Mouse (Mus musculus): ENCODE results near the gene Ppfibp1. TPM values are rescaled to one million over a fixed set of nuclear protein-coding genes. Genes with fewer than 3 reads are reported as not detected.

Ppfibp1 gene
- total and polyA plus RNA-seq, 3 experiments: 23.4 to 28.2 (median 28.2) TPM

- no peaks in the 10 kb centered on the region for H3K27me3 ChIP-seq (replicated peaks)
Observed at GRCm38 (mm10) chr6:146876820-146877219, 11.5 kb upstream of the Ppfibp1 start.

GRCm38 (mm10) chr6:146877425-146878045 is 10.8 kb upstream of the Ppfibp1 start:
- no peak for TF ChIP-seq MYC (IDR thresholded peaks at IDR 0.05; ENCODE audit: low read depth, low read length)
- TF ChIP-seq POLR2AphosphoS2 (IDR thresholded peaks at IDR 0.05; ENCODE audit: low read depth, low read length): no peak
- TF ChIP-seq PAX5 (IDR thresholded peaks at IDR 0.05; ENCODE audit: low read length): no peak
- TF ChIP-seq ETS1 (conservative IDR thresholded peaks at IDR 0.05; ENCODE audit: low read depth, low read length): no peak
- no peak for TF ChIP-seq CTCF (conservative IDR thresholded peaks at IDR 0.05 in 1 of 2, IDR thresholded peaks at IDR 0.05 in 1 of 2; ENCODE audit: low read depth in 2 of 2, low read length in 2 of 2)
- TF ChIP-seq CHD2 (IDR thresholded peaks at IDR 0.05; ENCODE audit: low read length): no peak
- no peak for TF ChIP-seq RAD21 (IDR thresholded peaks at IDR 0.05; ENCODE audit: low read depth, low read length)
- TF ChIP-seq UBTF (IDR thresholded peaks at IDR 0.05; ENCODE audit: low read depth, low read length): no peak
- Histone ChIP-seq H3K79me2 (replicated peaks; ENCODE audit: control insufficient read depth, extremely low read depth, insufficient read depth, poor library complexity, severe bottlenecking) (no peaks in the 10 kb centered on the region), H3K9me3 (replicated peaks; ENCODE audit: low read length) (peaks cover 10% of the 10 kb centered on the region), H3K27me3 (replicated peaks) (no peaks in the 10 kb centered on the region), H3K4me3 (replicated peaks in 1 of 3; ENCODE audit: low read depth in 2 of 3, low read length in 2 of 3, poor library complexity in 1 of 3) (no peak overlapping the region), H3K27ac (ENCODE audit: insufficient read depth, low read depth) (no peak overlapping the region), H3K4me2 (ENCODE audit: insufficient read depth, low read depth, poor library complexity, severe bottlenecking) (no peak overlapping the region), H3K4me1 (ENCODE audit: control insufficient read depth in 1 of 2, insufficient read depth in 2 of 2) (no peaks in the 10 kb centered on the region), H3K36me3 (replicated peaks in 1 of 2; ENCODE audit: control insufficient read depth in 1 of 2, insufficient read depth in 1 of 2, low read length in 1 of 2) (no peaks in the 10 kb centered on the region), H3K9ac (ENCODE audit: insufficient read depth, low read depth) (no peak overlapping the region)
- DNase-seq (ENCODE audit: extremely low read depth): no peak
- dilution Hi-C loops (cut with MboI; ENCODE audit: extremely low pct_ligation_motif_present, extremely low pct_unique_long_range_greater_than_20kb, low sequenced_read_pairs) (no loop called here), in situ Hi-C loops (cut with MboI; ENCODE audit: low pct_ligation_motif_present, low pct_unique_long_range_greater_than_20kb, low sequenced_read_pairs) (no loop called here)

More at GRCm38 (mm10) chr6:146876820-146877219, 11.5 kb upstream of the Ppfibp1 start:
- no peaks in the 10 kb centered on the region for H3K4me1 ChIP-seq (ENCODE audit: control insufficient read depth in 1 of 2, insufficient read depth in 2 of 2)
- H3K9me3 ChIP-seq (replicated peaks; ENCODE audit: low read length): peaks cover 10% of the 10 kb centered on the region
- DNase-seq (ENCODE audit: extremely low read depth): no peak
- H3K79me2 ChIP-seq (replicated peaks; ENCODE audit: control insufficient read depth, extremely low read depth, insufficient read depth, poor library complexity, severe bottlenecking): no peaks in the 10 kb centered on the region
- H3K27ac ChIP-seq (ENCODE audit: insufficient read depth, low read depth): no peak overlapping the region
- H3K4me2 ChIP-seq (ENCODE audit: insufficient read depth, low read depth, poor library complexity, severe bottlenecking): no peak overlapping the region
- no peak overlapping the region for H3K4me3 ChIP-seq (replicated peaks in 1 of 3; ENCODE audit: low read depth in 2 of 3, low read length in 2 of 3, poor library complexity in 1 of 3)
- dilution Hi-C loops (cut with MboI; ENCODE audit: extremely low pct_ligation_motif_present, extremely low pct_unique_long_range_greater_than_20kb, low sequenced_read_pairs) (no loop called here), in situ Hi-C loops (cut with MboI; ENCODE audit: low pct_ligation_motif_present, low pct_unique_long_range_greater_than_20kb, low sequenced_read_pairs) (no loop called here)
- H3K36me3 ChIP-seq (replicated peaks in 1 of 2; ENCODE audit: control insufficient read depth in 1 of 2, insufficient read depth in 1 of 2, low read length in 1 of 2): no peaks in the 10 kb centered on the region
- no peak overlapping the region for H3K9ac ChIP-seq (ENCODE audit: insufficient read depth, low read depth)
- no peak for TF ChIP-seq ZC3H11A (IDR thresholded peaks at IDR 0.05; ENCODE audit: low read depth, low read length)
- TF ChIP-seq USF2 (conservative IDR thresholded peaks at IDR 0.05; ENCODE audit: low read depth, low read length): no peak
- no peak for TF ChIP-seq NELFE (IDR thresholded peaks at IDR 0.05; ENCODE audit: low read depth, low read length)
- TF ChIP-seq MAFK (IDR thresholded peaks at IDR 0.05; ENCODE audit: insufficient replicate concordance, low read length): no peak
- TF ChIP-seq ZKSCAN1 (IDR thresholded peaks at IDR 0.05; ENCODE audit: borderline replicate concordance, low read depth, low read length): no peak
- TF ChIP-seq EP300 (IDR thresholded peaks at IDR 0.05; ENCODE audit: low read length): no peak
- no peak for TF ChIP-seq GABPA (IDR thresholded peaks at IDR 0.05; ENCODE audit: insufficient replicate concordance, low read depth, low read length)
- no peak for TF ChIP-seq MEF2A (IDR thresholded peaks at IDR 0.05; ENCODE audit: borderline replicate concordance, low read depth, low read length)
- TF ChIP-seq POLR2AphosphoS2 (IDR thresholded peaks at IDR 0.05; ENCODE audit: low read depth, low read length): no peak
- no peak for TF ChIP-seq JUND (conservative IDR thresholded peaks at IDR 0.05; ENCODE audit: low read depth, low read length)
- TF ChIP-seq E2F4 (IDR thresholded peaks at IDR 0.05; ENCODE audit: insufficient replicate concordance, low read depth, low read length): no peak
- TF ChIP-seq CHD1 (IDR thresholded peaks at IDR 0.05; ENCODE audit: low read depth, low read length): no peak
- no peak for TF ChIP-seq UBTF (IDR thresholded peaks at IDR 0.05; ENCODE audit: low read depth, low read length)
- no peak for TF ChIP-seq TCF12 (IDR thresholded peaks at IDR 0.05; ENCODE audit: low read depth, low read length)
- no peak for TF ChIP-seq RCOR1 (conservative IDR thresholded peaks at IDR 0.05; ENCODE audit: low read depth, low read length)
- no peak for TF ChIP-seq KAT2A (IDR thresholded peaks at IDR 0.05; ENCODE audit: insufficient replicate concordance, low read length)
- TF ChIP-seq ELF1 (IDR thresholded peaks at IDR 0.05; ENCODE audit: low read depth, low read length): no peak
- no peak for TF ChIP-seq CTCF (conservative IDR thresholded peaks at IDR 0.05 in 1 of 2, IDR thresholded peaks at IDR 0.05 in 1 of 2; ENCODE audit: low read depth in 2 of 2, low read length in 2 of 2)
- no peak for TF ChIP-seq ETS1 (conservative IDR thresholded peaks at IDR 0.05; ENCODE audit: low read depth, low read length)
